Mouse (Mus musculus) intestine, postnatal 0 days (tissue): ENCODE results near the gene Iqch. TPM values are rescaled to one million over a fixed set of nuclear protein-coding genes. Genes with fewer than 3 reads are reported as not detected.
A peak's percentile ranks its signal among the peaks of the same experiment; 100 is the strongest.

Experiments
- ATAC-seq: fragments of 200-750 bp; cut with Nextera tagmentation; 2 replicates; pipeline ENCODE4 v1.8.0; 2017; ENCODE audit warnings: mild to moderate bottlenecking, moderate TSS enrichment, moderate library complexity
- H3K27ac ChIP-seq: fragments of 300-500 bp; sonication (generic); 2 replicates; pipeline ENCODE4 v1.5.1; 2014; ENCODE audit warnings: mild to moderate bottlenecking, low read depth, low read length, moderate library complexity
- H3K27me3 ChIP-seq: fragments of 300-500 bp; sonication (generic); replicated peaks from 2 replicates; pipeline ENCODE4 v1.6.1; 2014; ENCODE audit warnings: low read length, mixed read lengths; ENCODE audit not compliant: control insufficient read depth, insufficient read depth
- H3K36me3 ChIP-seq: fragments of 300-500 bp; sonication (generic); 2 replicates; pipeline ENCODE4 v1.6.1; 2014; ENCODE audit warnings: mild to moderate bottlenecking, moderate library complexity; ENCODE audit not compliant: control insufficient read depth, insufficient read depth
- H3K4me1 ChIP-seq: fragments of 300-500 bp; sonication (generic); replicated peaks from 2 replicates; pipeline ENCODE4 v1.6.1; 2014; ENCODE audit warnings: antibody characterized with exemption, low read length, mixed read lengths; ENCODE audit not compliant: control insufficient read depth, insufficient read depth
- H3K4me2 ChIP-seq: fragments of 300-500 bp; sonication (generic); replicated peaks from 2 replicates; pipeline ENCODE4 v1.6.1; 2014; ENCODE audit warnings: low read depth, mild to moderate bottlenecking, moderate library complexity
- H3K4me3 ChIP-seq: fragments of 300-500 bp; sonication (generic); 2 replicates; pipeline ENCODE4 v1.5.1; 2014; ENCODE audit warnings: low read depth, low read length
- H3K9ac ChIP-seq: fragments of 300-500 bp; sonication (generic); 2 replicates; pipeline ENCODE4 v1.6.1; 2014; ENCODE audit warnings: mild to moderate bottlenecking, low read depth, low read length
- H3K9me3 ChIP-seq: fragments of 300-500 bp; sonication (generic); 2 replicates; pipeline ENCODE4 v1.6.1; 2016; ENCODE audit warnings: mixed run types; ENCODE audit not compliant: control insufficient read depth
- CTCF ChIP-seq: sonication (generic); IDR thresholded peaks from 2 replicates; pipeline ENCODE4 v1.5.1; 2016; ENCODE audit warnings: low read depth, mild to moderate bottlenecking, control low read depth, antibody characterized with exemption, moderate library complexity
- WGBS: fragments of 180-500 bp; shearing (Covaris S2); extraction: QIAGEN DNeasy Blood & Tissue Kit; methylation state at CpG from one replicate; pipeline ENCODE4 v1.1.7; 2014; 5-methylcytosine and 5-hydroxymethylcytosine counted together
- polyA plus RNA-seq: library from polyadenylated mRNA; unstranded; fragments of >200 nt; fragmentation: Nextera tagmentation; extraction: Ambion mirVana; gene quantifications from 2 replicates; pipeline ENCODE4 v1.2.1, GENCODE M21; 2015

Iqch gene
- polyA plus RNA-seq, 1 experiment from 2014 or later: not detected

GRCm38 (mm10) chr9:63399463-63399815, 202.9 kb downstream of the Iqch start:
- peak overlapping the region; percentile 80 for H3K9ac ChIP-seq
- H3K9me3 ChIP-seq: no peaks in the 10 kb centered on the region
- H3K27me3 ChIP-seq: no peaks in the 10 kb centered on the region
- TF ChIP-seq CTCF: no peak
- H3K27ac ChIP-seq: peak overlapping the region; percentile 81
- no peaks in the 10 kb centered on the region for H3K36me3 ChIP-seq
- H3K4me1 ChIP-seq: 0 out of 2 replicates have a peak, but pooled peaks cover 4% of the 10 kb centered on the region
- H3K4me2 ChIP-seq: peak overlapping the region; percentile 96
- H3K4me3 ChIP-seq: peak overlapping the region; percentile 84
- 4% methylated on average over 8 of the region's 8 CpGs for WGBS
- ATAC-seq: peak; percentile 62; the same call in 1 of the 2 replicates

- WGBS: under 1% methylated on average over 73 of the region's 74 CpGs
Measured at GRCm38 (mm10) chr9:63398611-63399462, 203.5 kb downstream of the Iqch start, which contains the start of gene 2300009A05Rik. Gene 2300009A05Rik (minus strand): TSS chr9:63399246.

GRCm38 (mm10) chr9:63395612-63396011, 206.7 kb downstream of the Iqch start:
- Histone ChIP-seq H3K9ac (no peak overlapping the region), H3K27me3 (no peaks in the 10 kb centered on the region), H3K36me3 (no peaks in the 10 kb centered on the region), H3K4me2 (no peak overlapping the region), H3K4me1 (0 out of 2 replicates have a peak, but pooled peaks cover 4% of the 10 kb centered on the region), H3K27ac (no peak overlapping the region), H3K4me3 (no peak overlapping the region), H3K9me3 (no peaks in the 10 kb centered on the region)
- TF ChIP-seq CTCF: no peak
- no peak for ATAC-seq
- 79% methylated on average over 7 of the region's 7 CpGs for WGBS

More at GRCm38 (mm10) chr9:63398611-63399462, 203.5 kb downstream of the Iqch start, which contains the start of gene 2300009A05Rik:
- peak; percentile 64 for TF ChIP-seq CTCF
- peak within 1 kb of the TSS; percentile 81 for H3K27ac ChIP-seq
- peak within 1 kb of the TSS; percentile 84 for H3K4me3 ChIP-seq
- H3K9me3 ChIP-seq: no peaks in the 10 kb centered on the region
- peak within 1 kb of the TSS; percentile 96 for H3K4me2 ChIP-seq
- H3K9ac ChIP-seq: peak within 1 kb of the TSS; percentile 80
- no peaks in the 10 kb centered on the region for H3K36me3 ChIP-seq
- peak; percentile 99 for ATAC-seq
- 0 out of 2 replicates have a peak, but pooled peaks cover 4% of the 10 kb centered on the region for H3K4me1 ChIP-seq
- H3K27me3 ChIP-seq: no peaks in the 10 kb centered on the region

GRCm38 (mm10) chr9:63391307-63391706, 211.0 kb downstream of the Iqch start:
- no peaks in the 10 kb centered on the region for H3K4me1 ChIP-seq
- no peak overlapping the region for H3K4me2 ChIP-seq
- no peak for TF ChIP-seq CTCF
- ATAC-seq: no peak
- no peaks in the 10 kb centered on the region for H3K36me3 ChIP-seq
- H3K27me3 ChIP-seq: no peaks in the 10 kb centered on the region
- no peak overlapping the region for H3K4me3 ChIP-seq
- no peaks in the 10 kb centered on the region for H3K9me3 ChIP-seq
- H3K27ac ChIP-seq: no peak overlapping the region
- 44% methylated on average over 2 of the region's 2 CpGs for WGBS
- H3K9ac ChIP-seq: no peak overlapping the region

- Histone ChIP-seq H3K9ac (no peak overlapping the region), H3K27me3 (no peaks in the 10 kb centered on the region), H3K27ac (no peak overlapping the region), H3K4me3 (no peak overlapping the region), H3K9me3 (no peaks in the 10 kb centered on the region), H3K4me1 (no peaks in the 10 kb centered on the region), H3K4me2 (no peak overlapping the region), H3K36me3 (no peaks in the 10 kb centered on the region)
- WGBS: 90% methylated on average over 4 of the region's 4 CpGs
- no peak for TF ChIP-seq CTCF
- no peak for ATAC-seq
Measured at GRCm38 (mm10) chr9:63382761-63383160, 219.5 kb downstream of the Iqch start.

- Histone ChIP-seq H3K27me3 (no peaks in the 10 kb centered on the region), H3K9ac (no peak overlapping the region), H3K4me3 (no peak overlapping the region), H3K36me3 (no peaks in the 10 kb centered on the region), H3K27ac (no peak overlapping the region), H3K4me1 (peaks cover 11% of the 10 kb centered on the region; the same call in 1 of the 2 replicates), H3K9me3 (no peaks in the 10 kb centered on the region), H3K4me2 (no peak overlapping the region)
- no peak for TF ChIP-seq CTCF
- no peak for ATAC-seq
- 83% methylated on average over 3 of the region's 3 CpGs for WGBS
Measured at GRCm38 (mm10) chr9:63380326-63380725, 222.0 kb downstream of the Iqch start.
